Mouse (Mus musculus): ENCODE results near the gene Hist1h3c. TPM values are rescaled to one million over a fixed set of nuclear protein-coding genes. Genes with fewer than 3 reads are reported as not detected.

Gene Hist1h3c
- total RNA-seq (2023) = 4.1 TPM

GRCm38 (mm10) chr13:23745381-23746161, at the start of gene Hist1h3c:
Gene Hist1h3c (minus strand): TSS chr13:23745602.

GRCm38 (mm10) chr13:23769613-23770012, 24.2 kb upstream of the Hist1h3c start, which contains the start of gene Trim38:
Gene Trim38 (plus strand): TSS chr13:23769913.

GRCm38 (mm10) chr13:23763586-23764323, 18.4 kb upstream of the Hist1h3c start, which contains the start of gene Hist1h1a:
Gene Hist1h1a (plus strand): TSS chr13:23763666.

GRCm38 (mm10) chr13:23761871-23762821, 16.7 kb upstream of the Hist1h3c start, which contains the start of gene Hist1h3a:
Gene Hist1h3a (minus strand): TSS chr13:23762386.

GRCm38 (mm10) chr13:23760972-23761864, 15.8 kb upstream of the Hist1h3c start, which contains the start of gene Hist1h4a:
Gene Hist1h4a (minus strand): TSS chr13:23761230.

GRCm38 (mm10) chr13:23756790-23757189, 11.4 kb upstream of the Hist1h3c start, which contains the start of gene Hist1h4b:
Gene Hist1h4b (plus strand): TSS chr13:23757013.

GRCm38 (mm10) chr13:23752067-23752741, 6.8 kb upstream of the Hist1h3c start, which contains the start of gene Hist1h3b:
Gene Hist1h3b (plus strand): TSS chr13:23752267.

GRCm38 (mm10) chr13:23750839-23751477, 5.6 kb upstream of the Hist1h3c start, which contains the start of gene Hist1h2ab:
Gene Hist1h2ab (plus strand): TSS chr13:23751126.

GRCm38 (mm10) chr13:23746201-23747080, 1.0 kb upstream of the Hist1h3c start, which contains the start of gene Hist1h2bb:
Gene Hist1h2bb (plus strand): TSS chr13:23746734.

GRCm38 (mm10) chr13:23738677-23739068, 6.7 kb downstream of the Hist1h3c start, which contains the start of gene Hist1h1c:
Gene Hist1h1c (plus strand): TSS chr13:23738808.

GRCm38 (mm10) chr13:23710374-23711089, 34.9 kb downstream of the Hist1h3c start, which contains the start of gene Hfe:
Gene Hfe (minus strand): TSS chr13:23710854.

GRCm38 (mm10) chr13:23698300-23698693, 47.1 kb downstream of the Hist1h3c start, which contains the start of gene Hist1h4c:
Gene Hist1h4c (minus strand): TSS chr13:23698454.

GRCm38 (mm10) chr13:23695514-23695913, 49.9 kb downstream of the Hist1h3c start, which contains the start of gene Hist1h1t:
Gene Hist1h1t (plus strand): TSS chr13:23695814.

Other genes with a start within 250 kb of the Hist1h3c start
- 235 TPM for gene Hist1h4h, start 214.6 kb downstream of the Hist1h3c start, total RNA-seq (2023)
- gene Hist1h2af, start 211.7 kb downstream of the Hist1h3c start, total RNA-seq (2023) = 10.3 TPM
- gene Hist1h3g, start 210.2 kb downstream of the Hist1h3c start, total RNA-seq (2023) = 2.5 TPM
- 3.6 TPM for gene Hist1h2bh, start 202.2 kb downstream of the Hist1h3c start, total RNA-seq (2023)
- gene Hist1h3f, start 201.6 kb downstream of the Hist1h3c start, total RNA-seq (2023) = 57.2 TPM
- gene Hist1h4f, start 194.0 kb downstream of the Hist1h3c start, total RNA-seq (2023) = 35.5 TPM
- gene Hist1h1d, start 192.3 kb downstream of the Hist1h3c start, total RNA-seq (2023) = 8.0 TPM
- gene Hist1h3e, start 183.2 kb downstream of the Hist1h3c start, total RNA-seq (2023) = 113 TPM
- 10.3 TPM for gene Hist1h2ae, start 174.4 kb downstream of the Hist1h3c start, total RNA-seq (2023)
- gene Hist1h2bg, start 174.2 kb downstream of the Hist1h3c start, total RNA-seq (2023) = 137 TPM
- gene Hist1h2bf, start 171.4 kb downstream of the Hist1h3c start, total RNA-seq (2023) = 88.7 TPM
- gene Hist1h2ad, start 171.2 kb downstream of the Hist1h3c start, total RNA-seq (2023) = 2.5 TPM
- 2.8 TPM for gene Hist1h3d, start 169.8 kb downstream of the Hist1h3c start, total RNA-seq (2023)
- gene Hist1h4d, start 164.0 kb downstream of the Hist1h3c start, total RNA-seq (2023) = 122 TPM
- gene Hist1h2be, start 124.5 kb downstream of the Hist1h3c start, total RNA-seq (2023) = 14.7 TPM
- gene Hist1h1e, start 123.0 kb downstream of the Hist1h3c start, total RNA-seq (2023) = 187 TPM
- 6.8 TPM for gene Hist1h2ac, start 61.7 kb downstream of the Hist1h3c start, total RNA-seq (2023)
- gene Hist1h2bc, start 61.4 kb downstream of the Hist1h3c start, total RNA-seq (2023) = 7.9 TPM
- not detected for gene Hist1h1t, start 49.8 kb downstream of the Hist1h3c start, total RNA-seq (2023)
- 147 TPM for gene Hist1h4c, start 47.1 kb downstream of the Hist1h3c start, total RNA-seq (2023)
- gene Hfe, start 34.7 kb downstream of the Hist1h3c start, total RNA-seq (2023) = 2.7 TPM
- 839 TPM for gene Hist1h1c, start 6.8 kb downstream of the Hist1h3c start, total RNA-seq (2023)
- gene Hist1h2bb, start 1.1 kb upstream of the Hist1h3c start, total RNA-seq (2023) = 15.1 TPM
- 16.9 TPM for gene Hist1h2ab, start 5.5 kb upstream of the Hist1h3c start, total RNA-seq (2023)
- 17.1 TPM for gene Hist1h3b, start 6.7 kb upstream of the Hist1h3c start, total RNA-seq (2023)
- gene Hist1h4b, start 11.4 kb upstream of the Hist1h3c start, total RNA-seq (2023) = 49.5 TPM
- gene Hist1h4a, start 15.6 kb upstream of the Hist1h3c start, total RNA-seq (2023) = 122 TPM
- 170 TPM for gene Hist1h3a, start 16.8 kb upstream of the Hist1h3c start, total RNA-seq (2023)
- gene Hist1h1a, start 18.1 kb upstream of the Hist1h3c start, total RNA-seq (2023) = 23.5 TPM
- gene Trim38, start 24.3 kb upstream of the Hist1h3c start, total RNA-seq (2023) = not detected
- gene Slc17a2, start 61.4 kb upstream of the Hist1h3c start, total RNA-seq (2023) = not detected
- gene Slc17a3, start 93.8 kb upstream of the Hist1h3c start, total RNA-seq (2023) = not detected
- gene Slc17a1, start 122.1 kb upstream of the Hist1h3c start, total RNA-seq (2023) = not detected
- not detected for gene Slc17a4, start 169.4 kb upstream of the Hist1h3c start, total RNA-seq (2023)
- gene Hist1h2ba, start 188.6 kb upstream of the Hist1h3c start, total RNA-seq (2023) = not detected
- not detected for gene Hist1h2aa, start 188.9 kb upstream of the Hist1h3c start, total RNA-seq (2023)
- not detected for gene Scgn, start 245.6 kb upstream of the Hist1h3c start, total RNA-seq (2023)

Data from CD8-positive naive resting alpha-beta T cell, adult 57 days (primary cell).